Mouse (Mus musculus) spleen, adult 2 months (tissue): ENCODE measurements at regions not wholly inside any gene's neighbourhood (a gene's known extent, or its start where the extent isn't known, plus 50 kb on each side); places are given as distances from the start of the nearest gene placed in this dataset.

Experiments
- CTCF ChIP-seq: fragments of 200-500 bp; IDR thresholded peaks from 2 replicates; pipeline ENCODE4 v1.5.1; 2011; ENCODE audit warnings: mild to moderate bottlenecking, inconsistent platforms; ENCODE audit not compliant: insufficient read depth, insufficient read length, insufficient replicate concordance; ENCODE audit errors: extremely low read depth
- POLR2A ChIP-seq: fragments of 200-500 bp; IDR thresholded peaks from 2 replicates; pipeline ENCODE4 v1.6.1; 2011; ENCODE audit warnings: low read depth, low read length, inconsistent platforms

- TF ChIP-seq CTCF (no peak), POLR2A (no peak)
These were observed 398.7 kb upstream of the Zfp960 start for GRCm38 (mm10) chr17:16665253-16665652.
